Mouse (Mus musculus) cerebellum, adult 11 months (tissue): ENCODE measurements around the gene Hcn2.
A peak's percentile ranks its signal among the peaks of the same experiment; 100 is the strongest.

Source experiments
- DNase-seq: peaks from one replicate; pipeline ENCODE4 v3.0.0; 2022

Hcn2 gene

GRCm38 (mm10) chr10:79712029-79712428, 4.4 kb upstream of the Hcn2 start:
- DNase-seq, result no peak

- DNase-seq, result peak; percentile 75
These were observed 3.8 kb upstream of the Hcn2 start for GRCm38 (mm10) chr10:79712499-79713126.

- DNase-seq, result no peak
These were observed 3.3 kb upstream of the Hcn2 start for GRCm38 (mm10) chr10:79713163-79713562.

GRCm38 (mm10) chr10:79714996-79715395, 1.4 kb upstream of the Hcn2 start:
- DNase-seq, result no peak

- DNase-seq, result peak; percentile 73
These were observed 538 bp downstream of the Hcn2 start for GRCm38 (mm10) chr10:79716988-79717355.

GRCm38 (mm10) chr10:79717640-79718357, 1.4 kb downstream of the Hcn2 start:
- DNase-seq, result peak; percentile 61

GRCm38 (mm10) chr10:79721089-79721488, 4.7 kb downstream of the Hcn2 start:
- no peak for DNase-seq

- DNase-seq, result no peak
These were observed 6.6 kb downstream of the Hcn2 start for GRCm38 (mm10) chr10:79723047-79723446.

GRCm38 (mm10) chr10:79723692-79724091, 7.3 kb downstream of the Hcn2 start:
- no peak for DNase-seq

- no peak for DNase-seq
These were observed 9.7 kb downstream of the Hcn2 start for GRCm38 (mm10) chr10:79726090-79726489.

GRCm38 (mm10) chr10:79728323-79729249, 12.2 kb downstream of the Hcn2 start:
- DNase-seq, result no peak

GRCm38 (mm10) chr10:79729357-79729965, 13.0 kb downstream of the Hcn2 start:
- DNase-seq, result no peak

- DNase-seq, result no peak
These were observed 16.1 kb downstream of the Hcn2 start for GRCm38 (mm10) chr10:79732500-79732899.

- no peak for DNase-seq
These were observed 17.4 kb downstream of the Hcn2 start for GRCm38 (mm10) chr10:79733847-79734246.

GRCm38 (mm10) chr10:79735361-79735760, 18.9 kb downstream of the Hcn2 start:
- no peak for DNase-seq

- DNase-seq, result no peak
These were observed 20.3 kb downstream of the Hcn2 start for GRCm38 (mm10) chr10:79736706-79737105.

GRCm38 (mm10) chr10:79738259-79738658, 21.8 kb downstream of the Hcn2 start:
- DNase-seq, result no peak

GRCm38 (mm10) chr10:79739234-79739633, 22.8 kb downstream of the Hcn2 start:
- no peak for DNase-seq

- DNase-seq, result no peak
These were observed 24.4 kb downstream of the Hcn2 start for GRCm38 (mm10) chr10:79740863-79741262.

- DNase-seq, result no peak
These were observed 26.7 kb downstream of the Hcn2 start for GRCm38 (mm10) chr10:79743161-79743560.

GRCm38 (mm10) chr10:79743650-79744365, 27.4 kb downstream of the Hcn2 start:
- peak; percentile 58 for DNase-seq

GRCm38 (mm10) chr10:79745411-79745810, 29.0 kb downstream of the Hcn2 start:
- no peak for DNase-seq
